Mouse (Mus musculus) cortical plate, adult 2 months (tissue): ENCODE data around the gene Dusp13.

ENCODE experiments used
- CTCF ChIP-seq: fragments of 200-500 bp; IDR thresholded peaks from 2 replicates; pipeline ENCODE4 v1.5.1; 2011; ENCODE audit warnings: mild to moderate bottlenecking, control low read depth, low read length; ENCODE audit not compliant: insufficient read depth; ENCODE audit errors: extremely low read depth
- POLR2A ChIP-seq: fragments of 200-500 bp; IDR thresholded peaks from 2 replicates; pipeline ENCODE4 v1.6.1; 2011; ENCODE audit warnings: mild to moderate bottlenecking, low read length, control low read depth; ENCODE audit not compliant: insufficient read depth; ENCODE audit errors: extremely low read depth

DNA sequence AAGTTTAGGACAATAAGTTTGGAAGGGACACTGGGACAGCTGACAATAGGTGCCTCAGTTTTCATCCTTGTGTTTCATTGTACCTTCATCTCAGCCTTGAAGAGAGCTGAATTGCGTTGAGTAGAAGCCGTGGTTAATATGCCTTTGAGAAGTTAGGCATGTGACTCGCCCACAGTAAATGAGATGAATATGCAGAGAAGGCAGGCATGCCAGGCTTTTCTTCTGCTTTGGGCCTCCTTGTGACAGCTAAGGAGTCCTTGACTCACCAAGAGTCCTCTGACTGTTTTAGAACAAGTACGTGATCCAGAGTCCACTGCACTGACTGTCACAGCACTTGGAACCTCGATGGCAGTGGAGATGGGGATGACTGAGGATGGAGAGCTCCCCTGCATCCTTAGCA lies 37.1 kb upstream of the Dusp13 start:
- TF ChIP-seq CTCF (no peak), POLR2A (no peak)
